Mouse (Mus musculus) G1E (cell line): ENCODE data around the gene Cel.

Source experiments
- CTCF ChIP-seq: IDR thresholded peaks from 2 replicates; pipeline ENCODE4 v1.5.1; 2012; ENCODE audit warnings: low read depth, low read length, inconsistent platforms, mixed read lengths
- GATA1 ChIP-seq: IDR thresholded peaks from 2 replicates; pipeline ENCODE4 v1.6.1; 2012; ENCODE audit warnings: borderline replicate concordance, low read length, inconsistent platforms, mixed read lengths
- POLR2AphosphoS5 ChIP-seq: IDR thresholded peaks from 2 replicates; pipeline ENCODE4 v1.6.1; 2012; ENCODE audit warnings: low read depth, low read length, inconsistent platforms; ENCODE audit not compliant: insufficient replicate concordance
- TAL1 ChIP-seq: conservative IDR thresholded peaks from 2 replicates; pipeline ENCODE4 v1.6.1; 2012; ENCODE audit warnings: low read depth, low read length, inconsistent platforms, mixed read lengths

- no peak for TF ChIP-seq POLR2AphosphoS5
- TF ChIP-seq TAL1: no peak
- peak; percentile 89 for TF ChIP-seq CTCF
- no peak for TF ChIP-seq GATA1
Measured at GRCm38 (mm10) chr2:28517206-28517909, 45.8 kb downstream of the Cel start.
